Mouse (Mus musculus) small intestine, adult 2 months (tissue): ENCODE data around the gene Chsy1.

Source experiments
- CTCF ChIP-seq: fragments of 200-500 bp; IDR thresholded peaks from 2 replicates; pipeline ENCODE4 v1.5.1; 2012; ENCODE audit warnings: low read depth, mild to moderate bottlenecking, control low read depth, inconsistent platforms, low read length, moderate library complexity, mixed read lengths; ENCODE audit not compliant: insufficient replicate concordance, insufficient read length; ENCODE audit errors: extremely low read depth
- POLR2A ChIP-seq: fragments of 200-500 bp; IDR thresholded peaks from 2 replicates; pipeline ENCODE4 v1.6.1; 2012; ENCODE audit warnings: low read depth, mild to moderate bottlenecking, control low read depth, inconsistent platforms, low read length, moderate library complexity

DNA sequence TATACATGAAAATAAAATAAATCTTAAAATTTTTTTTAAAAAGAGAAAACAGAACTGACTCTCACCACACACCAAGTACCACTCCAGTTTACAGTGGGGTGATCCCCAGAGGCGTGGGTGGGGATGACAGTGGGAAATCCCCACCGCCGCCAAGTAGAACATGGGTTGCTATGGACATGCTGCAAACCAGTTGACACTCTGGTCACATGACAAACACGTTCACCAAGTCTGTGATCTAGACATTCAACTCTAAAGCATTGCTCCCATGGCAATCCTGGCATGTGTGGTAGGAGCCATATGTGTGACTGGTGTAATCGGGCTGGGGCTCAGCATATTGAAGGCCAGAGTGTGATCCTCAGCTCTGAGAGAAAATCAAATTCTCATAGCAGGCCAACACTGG, 76.1 kb downstream of the Chsy1 start:
- no peak for TF ChIP-seq POLR2A
- no peak for TF ChIP-seq CTCF
